Mouse (Mus musculus) erythroblast, embryonic 14.5 days (primary cell): ENCODE measurements around the gene Klc3.

Experiments
- GATA1 ChIP-seq: IDR thresholded peaks from 2 replicates; pipeline ENCODE4 v1.6.1; 2012; ENCODE audit warnings: low read length, inconsistent platforms, mixed read lengths
- TAL1 ChIP-seq: IDR thresholded peaks from 3 replicates; pipeline ENCODE4 v1.6.1; 2012; ENCODE audit warnings: low read length, inconsistent platforms, mixed read lengths

- no peak for TF ChIP-seq TAL1
- no peak for TF ChIP-seq GATA1
These were observed 45.3 kb upstream of the Klc3 start for GRCm38 (mm10) chr7:19449165-19449564.
